Mouse (Mus musculus): ENCODE data around the gene Sp7.

Gene Sp7

GRCm38 (mm10) chr15:102366733-102367344 lies at the start of gene Sp7:
Gene Sp7, minus strand, starts transcription at chr15:102367182.
- DNase-seq (ENCODE audit: low spot score in 2 of 2) = no peak

GRCm38 (mm10) chr15:102413687-102414086 lies 46.7 kb upstream of the Sp7 start:
- DNase-seq (ENCODE audit: low spot score in 2 of 2) = no peak

- DNase-seq (ENCODE audit: low spot score in 2 of 2) = no peak
Observed at GRCm38 (mm10) chr15:102411077-102411476, 44.1 kb upstream of the Sp7 start.

- DNase-seq (ENCODE audit: low spot score in 2 of 2) = no peak
Observed at GRCm38 (mm10) chr15:102409286-102409685, 42.3 kb upstream of the Sp7 start.

- DNase-seq (ENCODE audit: low spot score in 2 of 2) = no peak
Observed at GRCm38 (mm10) chr15:102408558-102409130, 41.7 kb upstream of the Sp7 start.

GRCm38 (mm10) chr15:102407681-102408557 lies 40.9 kb upstream of the Sp7 start:
- DNase-seq (ENCODE audit: low spot score in 2 of 2) = no peak

GRCm38 (mm10) chr15:102406912-102407580 lies 40.1 kb upstream of the Sp7 start:
- no peak for DNase-seq (ENCODE audit: low spot score in 2 of 2)

- DNase-seq (ENCODE audit: low spot score in 2 of 2) = peak; percentile 68 to 82
Observed at GRCm38 (mm10) chr15:102406196-102406911, 39.4 kb upstream of the Sp7 start.

- DNase-seq (ENCODE audit: low spot score in 2 of 2) = peak; percentile 95 to 99
Observed at GRCm38 (mm10) chr15:102405489-102406195, 38.7 kb upstream of the Sp7 start, which contains the start of gene Sp1. Gene Sp1, plus strand, starts transcription at chr15:102406143.

GRCm38 (mm10) chr15:102404608-102405488 lies 37.9 kb upstream of the Sp7 start:
- peak in 1 of 2 experiments; percentile 89 for DNase-seq (ENCODE audit: low spot score in 2 of 2)

GRCm38 (mm10) chr15:102402210-102402609 lies 35.2 kb upstream of the Sp7 start:
- no peak for DNase-seq (ENCODE audit: low spot score in 2 of 2)

GRCm38 (mm10) chr15:102401278-102401677 lies 34.3 kb upstream of the Sp7 start:
- no peak for DNase-seq (ENCODE audit: low spot score in 2 of 2)

GRCm38 (mm10) chr15:102400476-102401045 lies 33.6 kb upstream of the Sp7 start:
- DNase-seq (ENCODE audit: low spot score in 2 of 2) = no peak

GRCm38 (mm10) chr15:102399229-102400221 lies 32.5 kb upstream of the Sp7 start:
- peak; percentile 78 to 92 for DNase-seq (ENCODE audit: low spot score in 2 of 2)

- no peak for DNase-seq (ENCODE audit: low spot score in 2 of 2)
Observed at GRCm38 (mm10) chr15:102398629-102399028, 31.6 kb upstream of the Sp7 start.

- no peak for DNase-seq (ENCODE audit: low spot score in 2 of 2)
Observed at GRCm38 (mm10) chr15:102395061-102395460, 28.1 kb upstream of the Sp7 start.

- DNase-seq (ENCODE audit: low spot score in 2 of 2) = no peak
Observed at GRCm38 (mm10) chr15:102393584-102394014, 26.6 kb upstream of the Sp7 start.

- no peak for DNase-seq (ENCODE audit: low spot score in 2 of 2)
Observed at GRCm38 (mm10) chr15:102392520-102392919, 25.5 kb upstream of the Sp7 start.
